Mouse (Mus musculus): ENCODE data around the gene Nhej1. TPM values are rescaled to one million over a fixed set of nuclear protein-coding genes. Genes with fewer than 3 reads are reported as not detected.

Gene Nhej1
- polyA plus RNA-seq, 1 experiment from 2014 or later: 8.8 TPM

- H3K4me1 ChIP-seq (ENCODE audit: control insufficient read depth, insufficient read depth, low read length): no peaks in the 10 kb centered on the region
- H3K4me3 ChIP-seq (ENCODE audit: low read length): no peak overlapping the region
- no peaks in the 10 kb centered on the region for H3K9me3 ChIP-seq (replicated peaks; ENCODE audit: control insufficient read depth, low read length)
- H3K9ac ChIP-seq (ENCODE audit: low read length): no peak overlapping the region
- H3K27me3 ChIP-seq (ENCODE audit: control insufficient read depth, insufficient read depth, low read length): no peaks in the 10 kb centered on the region
- H3K36me3 ChIP-seq (ENCODE audit: control insufficient read depth, insufficient read depth): no peaks in the 10 kb centered on the region
- no peak overlapping the region for H3K4me2 ChIP-seq (ENCODE audit: low read depth, low read length)
- 86% methylated on average over 10 of the region's 10 CpGs for WGBS
- no peak overlapping the region for H3K27ac ChIP-seq (ENCODE audit: low read length)
- no peak for ATAC-seq (replicated peaks; ENCODE audit: extremely low read depth, insufficient read depth, low FRiP score)
These were observed 93.0 kb downstream of the Nhej1 start for GRCm38 (mm10) chr1:75032041-75032440.

- no peaks in the 10 kb centered on the region for H3K36me3 ChIP-seq (ENCODE audit: control insufficient read depth, insufficient read depth)
- no peak for ATAC-seq (replicated peaks; ENCODE audit: extremely low read depth, insufficient read depth, low FRiP score)
- H3K9me3 ChIP-seq (replicated peaks; ENCODE audit: control insufficient read depth, low read length): no peaks in the 10 kb centered on the region
- no peak overlapping the region for H3K4me2 ChIP-seq (ENCODE audit: low read depth, low read length)
- no peak overlapping the region for H3K4me3 ChIP-seq (ENCODE audit: low read length)
- H3K27ac ChIP-seq (ENCODE audit: low read length): no peak overlapping the region
- H3K4me1 ChIP-seq (ENCODE audit: control insufficient read depth, insufficient read depth, low read length): no peaks in the 10 kb centered on the region
- H3K9ac ChIP-seq (ENCODE audit: low read length): no peak overlapping the region
- 59% methylated on average over 2 of the region's 2 CpGs for WGBS
- H3K27me3 ChIP-seq (ENCODE audit: control insufficient read depth, insufficient read depth, low read length): no peaks in the 10 kb centered on the region
These were observed 97.8 kb downstream of the Nhej1 start for GRCm38 (mm10) chr1:75027061-75027779.

GRCm38 (mm10) chr1:75024419-75025199 lies 100.4 kb downstream of the Nhej1 start:
- no peaks in the 10 kb centered on the region for H3K27me3 ChIP-seq (ENCODE audit: control insufficient read depth, insufficient read depth, low read length)
- no peak overlapping the region for H3K9ac ChIP-seq (ENCODE audit: low read length)
- WGBS: 56% methylated on average over 7 of the region's 7 CpGs
- no peak for ATAC-seq (replicated peaks; ENCODE audit: extremely low read depth, insufficient read depth, low FRiP score)
- H3K4me3 ChIP-seq (ENCODE audit: low read length): no peak overlapping the region
- no peaks in the 10 kb centered on the region for H3K4me1 ChIP-seq (ENCODE audit: control insufficient read depth, insufficient read depth, low read length)
- no peaks in the 10 kb centered on the region for H3K9me3 ChIP-seq (replicated peaks; ENCODE audit: control insufficient read depth, low read length)
- no peaks in the 10 kb centered on the region for H3K36me3 ChIP-seq (ENCODE audit: control insufficient read depth, insufficient read depth)
- no peak overlapping the region for H3K27ac ChIP-seq (ENCODE audit: low read length)
- no peak overlapping the region for H3K4me2 ChIP-seq (ENCODE audit: low read depth, low read length)

- H3K4me1 ChIP-seq (ENCODE audit: control insufficient read depth, insufficient read depth, low read length): no peaks in the 10 kb centered on the region
- H3K36me3 ChIP-seq (ENCODE audit: control insufficient read depth, insufficient read depth): no peaks in the 10 kb centered on the region
- no peak for ATAC-seq (replicated peaks; ENCODE audit: extremely low read depth, insufficient read depth, low FRiP score)
- no peaks in the 10 kb centered on the region for H3K27me3 ChIP-seq (ENCODE audit: control insufficient read depth, insufficient read depth, low read length)
- H3K9me3 ChIP-seq (replicated peaks; ENCODE audit: control insufficient read depth, low read length): no peaks in the 10 kb centered on the region
- no peak overlapping the region for H3K4me2 ChIP-seq (ENCODE audit: low read depth, low read length)
- WGBS: 77% methylated on average over 5 of the region's 5 CpGs
- H3K27ac ChIP-seq (ENCODE audit: low read length): no peak overlapping the region
- H3K4me3 ChIP-seq (ENCODE audit: low read length): no peak overlapping the region
- no peak overlapping the region for H3K9ac ChIP-seq (ENCODE audit: low read length)
These were observed 102.8 kb downstream of the Nhej1 start for GRCm38 (mm10) chr1:75022216-75022615.

DNA sequence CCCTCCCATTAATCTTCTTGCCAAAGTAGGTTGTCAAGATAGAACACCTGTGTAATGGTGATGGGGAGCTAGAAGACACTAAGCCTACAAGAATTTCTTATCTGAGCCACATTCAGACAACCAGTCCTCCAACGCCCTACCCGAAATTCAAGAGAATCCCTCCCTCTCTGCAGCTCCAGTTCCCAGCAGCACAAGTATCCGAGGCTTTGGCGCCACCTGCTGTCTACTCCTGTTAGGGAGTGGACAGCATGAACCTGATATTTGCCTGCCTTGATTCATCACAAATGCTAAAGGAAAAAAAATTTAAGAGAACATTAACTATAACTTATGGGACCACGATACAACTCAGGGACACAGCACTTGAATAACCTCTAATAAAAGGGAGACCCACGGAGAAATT lies 108.2 kb downstream of the Nhej1 start:
- peaks cover 15% of the 10 kb centered on the region for H3K4me1 ChIP-seq (ENCODE audit: control insufficient read depth, insufficient read depth, low read length)
- H3K27ac ChIP-seq (ENCODE audit: low read length): no peak overlapping the region
- no peaks in the 10 kb centered on the region for H3K27me3 ChIP-seq (ENCODE audit: control insufficient read depth, insufficient read depth, low read length)
- no peak overlapping the region for H3K4me3 ChIP-seq (ENCODE audit: low read length)
- no peak for ATAC-seq (replicated peaks; ENCODE audit: extremely low read depth, insufficient read depth, low FRiP score)
- no peak overlapping the region for H3K4me2 ChIP-seq (ENCODE audit: low read depth, low read length)
- H3K9ac ChIP-seq (ENCODE audit: low read length): no peak overlapping the region
- H3K36me3 ChIP-seq (ENCODE audit: control insufficient read depth, insufficient read depth): no peaks in the 10 kb centered on the region
- no peaks in the 10 kb centered on the region for H3K9me3 ChIP-seq (replicated peaks; ENCODE audit: control insufficient read depth, low read length)
- 3% methylated on average over 6 of the region's 6 CpGs for WGBS

DNA sequence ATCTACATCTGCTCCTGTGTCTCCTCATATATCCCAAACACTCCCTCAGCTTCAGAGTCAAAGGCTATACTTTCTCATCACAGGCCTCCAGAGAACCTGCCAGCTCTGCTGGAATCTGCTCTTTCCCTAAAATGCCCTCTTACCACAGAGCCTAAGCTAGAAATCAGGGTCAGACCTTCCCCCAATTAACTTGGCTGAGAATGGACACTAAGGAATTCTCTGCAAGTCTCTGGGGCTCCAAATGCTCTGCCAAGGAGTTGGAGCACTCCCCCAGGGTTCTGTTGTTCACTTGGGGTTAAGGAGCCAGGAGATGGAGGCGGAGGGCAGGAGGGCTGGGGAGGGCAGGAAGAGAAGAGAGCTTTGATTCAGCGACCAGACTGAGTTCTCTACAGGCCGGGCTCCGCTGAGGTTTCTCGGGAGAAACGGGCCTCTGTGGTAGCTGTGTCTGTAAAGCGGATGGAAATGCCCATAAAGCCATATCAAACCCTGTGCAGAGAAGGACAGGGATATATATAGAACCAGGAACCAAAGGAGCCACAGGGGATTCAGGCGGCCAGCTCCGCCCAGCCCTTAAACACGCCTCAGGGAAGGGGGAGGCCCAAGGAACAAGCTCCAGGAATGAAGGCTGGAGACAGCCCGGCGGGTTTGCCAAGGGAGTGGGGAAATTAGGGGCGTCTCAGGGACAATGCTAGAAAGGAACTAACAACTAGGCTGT lies 109.3 kb downstream of the Nhej1 start:
- no peaks in the 10 kb centered on the region for H3K36me3 ChIP-seq (ENCODE audit: control insufficient read depth, insufficient read depth)
- 12% methylated on average over 13 of the region's 13 CpGs for WGBS
- peak overlapping the region; percentile 59 for H3K4me2 ChIP-seq (ENCODE audit: low read depth, low read length)
- H3K9ac ChIP-seq (ENCODE audit: low read length): peak overlapping the region; percentile 3
- ATAC-seq (replicated peaks; ENCODE audit: extremely low read depth, insufficient read depth, low FRiP score): peak; percentile 75
- H3K4me1 ChIP-seq (ENCODE audit: control insufficient read depth, insufficient read depth, low read length): peaks cover 15% of the 10 kb centered on the region
- H3K27me3 ChIP-seq (ENCODE audit: control insufficient read depth, insufficient read depth, low read length): no peaks in the 10 kb centered on the region
- H3K4me3 ChIP-seq (ENCODE audit: low read length): peak overlapping the region; percentile 24
- H3K9me3 ChIP-seq (replicated peaks; ENCODE audit: control insufficient read depth, low read length): no peaks in the 10 kb centered on the region
- 0 out of 2 replicates have a peak overlapping the region, but pooled peaks have one; percentile 33 for H3K27ac ChIP-seq (ENCODE audit: low read length)

GRCm38 (mm10) chr1:75014210-75014845 lies 110.7 kb downstream of the Nhej1 start:
- Histone ChIP-seq H3K36me3 (ENCODE audit: control insufficient read depth, insufficient read depth) (no peaks in the 10 kb centered on the region), H3K4me3 (ENCODE audit: low read length) (no peak overlapping the region), H3K27ac (ENCODE audit: low read length) (no peak overlapping the region), H3K4me1 (ENCODE audit: control insufficient read depth, insufficient read depth, low read length) (peaks cover 15% of the 10 kb centered on the region), H3K27me3 (ENCODE audit: control insufficient read depth, insufficient read depth, low read length) (no peaks in the 10 kb centered on the region), H3K4me2 (ENCODE audit: low read depth, low read length) (no peak overlapping the region), H3K9ac (ENCODE audit: low read length) (no peak overlapping the region), H3K9me3 (replicated peaks; ENCODE audit: control insufficient read depth, low read length) (no peaks in the 10 kb centered on the region)
- no peak for ATAC-seq (replicated peaks; ENCODE audit: extremely low read depth, insufficient read depth, low FRiP score)
- WGBS: 41% methylated on average over 5 of the region's 5 CpGs

DNA sequence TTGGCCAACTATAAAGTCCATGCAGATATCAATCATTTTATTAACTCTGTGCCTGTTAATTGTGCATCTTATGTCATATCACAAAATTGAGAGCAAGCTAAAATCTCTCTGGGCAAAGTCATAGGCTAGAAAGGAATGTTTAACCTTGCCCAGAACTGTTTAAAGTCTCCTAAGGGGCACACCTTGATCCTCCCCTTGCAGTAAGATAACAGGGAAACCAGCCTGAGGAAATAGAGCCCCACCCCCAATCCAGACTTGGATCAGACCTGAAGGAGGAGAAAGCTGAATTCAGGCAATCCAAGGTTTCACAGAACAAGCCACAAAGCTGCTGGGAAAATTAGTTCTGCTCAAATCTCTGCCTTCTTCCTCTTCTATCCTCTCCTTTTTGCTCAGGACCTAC lies 114.2 kb downstream of the Nhej1 start:
- Histone ChIP-seq H3K4me1 (ENCODE audit: control insufficient read depth, insufficient read depth, low read length) (peaks cover 12% of the 10 kb centered on the region), H3K27me3 (ENCODE audit: control insufficient read depth, insufficient read depth, low read length) (no peaks in the 10 kb centered on the region), H3K4me3 (ENCODE audit: low read length) (no peak overlapping the region), H3K9me3 (replicated peaks; ENCODE audit: control insufficient read depth, low read length) (no peaks in the 10 kb centered on the region), H3K27ac (ENCODE audit: low read length) (no peak overlapping the region), H3K9ac (ENCODE audit: low read length) (no peak overlapping the region), H3K36me3 (ENCODE audit: control insufficient read depth, insufficient read depth) (no peaks in the 10 kb centered on the region), H3K4me2 (ENCODE audit: low read depth, low read length) (no peak overlapping the region)
- no peak for ATAC-seq (replicated peaks; ENCODE audit: extremely low read depth, insufficient read depth, low FRiP score)
